Mouse (Mus musculus) brown adipose tissue, adult 24 weeks (tissue): ENCODE data around the gene Zbtb16. TPM values are rescaled to one million over a fixed set of nuclear protein-coding genes. Genes with fewer than 3 reads are reported as not detected.

Experiments
- H3K27ac ChIP-seq: fragments of 200-500 bp; replicated peaks from 2 replicates; pipeline ENCODE4 v1.5.1; 2012; ENCODE audit warnings: low read depth, mild to moderate bottlenecking, low read length
- H3K4me1 ChIP-seq: fragments of 200-500 bp; 2 replicates; pipeline ENCODE4 v1.6.1; 2012; ENCODE audit warnings: low read length, mixed read lengths; ENCODE audit not compliant: control insufficient read depth, insufficient read depth, insufficient read length
- H3K4me3 ChIP-seq: fragments of 200-500 bp; 2 replicates; pipeline ENCODE4 v1.5.1; 2012; ENCODE audit warnings: low read depth, mild to moderate bottlenecking, low read length, moderate library complexity; ENCODE audit not compliant: insufficient read depth
- polyA plus RNA-seq: library from polyadenylated mRNA; stranded (reverse); fragments of >200 nt; gene quantifications from 2 replicates; pipeline ENCODE4 v1.2.4, GENCODE M21; 2012; ENCODE audit not compliant: missing spikeins, insufficient read depth, insufficient read length

Zbtb16 gene
- polyA plus RNA-seq, 1 experiment: 7.9 TPM

- Histone ChIP-seq H3K4me1 (peaks cover 52% of the 10 kb centered on the region), H3K27ac (no peak overlapping the region), H3K4me3 (no peak overlapping the region)
Observed at GRCm38 (mm10) chr9:48820791-48821190, 15.2 kb downstream of the Zbtb16 start.

GRCm38 (mm10) chr9:48819695-48820094, 16.3 kb downstream of the Zbtb16 start:
- peaks cover 51% of the 10 kb centered on the region for H3K4me1 ChIP-seq
- no peak overlapping the region for H3K27ac ChIP-seq
- no peak overlapping the region for H3K4me3 ChIP-seq

DNA sequence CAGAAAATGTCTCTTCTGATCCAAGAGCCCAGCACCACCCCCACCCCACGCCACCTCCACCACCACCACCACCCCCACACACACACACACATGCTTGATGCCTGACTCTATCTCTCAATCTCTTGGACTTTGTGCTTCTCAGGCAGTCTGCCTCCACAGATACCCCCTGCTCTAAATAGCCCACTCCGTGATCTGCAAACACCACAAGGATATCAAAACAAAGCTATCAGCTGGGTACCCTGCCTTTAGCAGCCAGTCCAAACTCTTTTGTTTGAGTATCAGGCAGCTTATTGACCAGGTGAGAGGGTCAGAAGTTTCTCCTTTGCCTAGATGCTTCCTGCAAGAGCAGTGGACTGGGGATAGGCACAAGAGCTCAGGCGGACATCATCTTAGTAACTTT, 16.9 kb downstream of the Zbtb16 start:
- Histone ChIP-seq H3K4me1 (peaks cover 51% of the 10 kb centered on the region), H3K4me3 (no peak overlapping the region), H3K27ac (no peak overlapping the region)

GRCm38 (mm10) chr9:48817907-48818306, 18.1 kb downstream of the Zbtb16 start:
- Histone ChIP-seq H3K27ac (peak overlapping the region; percentile 81; the same call in 1 of the 2 replicates), H3K4me1 (peaks cover 45% of the 10 kb centered on the region), H3K4me3 (no peak overlapping the region)

GRCm38 (mm10) chr9:48817399-48817793, 18.6 kb downstream of the Zbtb16 start:
- Histone ChIP-seq H3K27ac (peak overlapping the region; percentile 81), H3K4me1 (peaks cover 40% of the 10 kb centered on the region)

GRCm38 (mm10) chr9:48816678-48817398, 19.2 kb downstream of the Zbtb16 start:
- peak overlapping the region; percentile 63 for H3K27ac ChIP-seq
- H3K4me3 ChIP-seq: no peak overlapping the region

More at GRCm38 (mm10) chr9:48817399-48817793, 18.6 kb downstream of the Zbtb16 start:
- no peak overlapping the region for H3K4me3 ChIP-seq

DNA sequence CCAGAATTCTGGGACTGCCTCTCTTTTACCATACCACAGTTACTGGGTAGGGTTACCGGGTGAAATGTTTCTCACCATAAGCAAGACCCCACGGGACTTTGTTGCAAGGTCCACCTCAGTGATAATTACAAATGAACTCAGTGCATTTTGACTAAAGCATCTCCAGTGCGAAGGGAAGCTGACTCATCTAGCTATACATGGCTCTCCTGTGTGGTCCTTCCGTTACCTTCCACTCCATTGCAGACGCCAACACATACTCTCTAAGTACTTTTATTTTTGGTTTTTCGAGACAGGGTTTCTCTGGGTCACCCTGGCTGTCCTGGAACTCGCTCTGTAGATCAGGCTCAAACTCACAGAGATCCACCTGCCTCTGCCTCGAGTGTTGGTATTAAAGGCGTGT, 19.9 kb downstream of the Zbtb16 start:
- H3K4me1 ChIP-seq: peaks cover 33% of the 10 kb centered on the region
- H3K4me3 ChIP-seq: no peak overlapping the region
- no peak overlapping the region for H3K27ac ChIP-seq

More at GRCm38 (mm10) chr9:48816678-48817398, 19.2 kb downstream of the Zbtb16 start:
- peaks cover 36% of the 10 kb centered on the region for H3K4me1 ChIP-seq

GRCm38 (mm10) chr9:48814881-48815495, 21.0 kb downstream of the Zbtb16 start:
- Histone ChIP-seq H3K27ac (no peak overlapping the region), H3K4me3 (no peak overlapping the region), H3K4me1 (peaks cover 31% of the 10 kb centered on the region)

DNA sequence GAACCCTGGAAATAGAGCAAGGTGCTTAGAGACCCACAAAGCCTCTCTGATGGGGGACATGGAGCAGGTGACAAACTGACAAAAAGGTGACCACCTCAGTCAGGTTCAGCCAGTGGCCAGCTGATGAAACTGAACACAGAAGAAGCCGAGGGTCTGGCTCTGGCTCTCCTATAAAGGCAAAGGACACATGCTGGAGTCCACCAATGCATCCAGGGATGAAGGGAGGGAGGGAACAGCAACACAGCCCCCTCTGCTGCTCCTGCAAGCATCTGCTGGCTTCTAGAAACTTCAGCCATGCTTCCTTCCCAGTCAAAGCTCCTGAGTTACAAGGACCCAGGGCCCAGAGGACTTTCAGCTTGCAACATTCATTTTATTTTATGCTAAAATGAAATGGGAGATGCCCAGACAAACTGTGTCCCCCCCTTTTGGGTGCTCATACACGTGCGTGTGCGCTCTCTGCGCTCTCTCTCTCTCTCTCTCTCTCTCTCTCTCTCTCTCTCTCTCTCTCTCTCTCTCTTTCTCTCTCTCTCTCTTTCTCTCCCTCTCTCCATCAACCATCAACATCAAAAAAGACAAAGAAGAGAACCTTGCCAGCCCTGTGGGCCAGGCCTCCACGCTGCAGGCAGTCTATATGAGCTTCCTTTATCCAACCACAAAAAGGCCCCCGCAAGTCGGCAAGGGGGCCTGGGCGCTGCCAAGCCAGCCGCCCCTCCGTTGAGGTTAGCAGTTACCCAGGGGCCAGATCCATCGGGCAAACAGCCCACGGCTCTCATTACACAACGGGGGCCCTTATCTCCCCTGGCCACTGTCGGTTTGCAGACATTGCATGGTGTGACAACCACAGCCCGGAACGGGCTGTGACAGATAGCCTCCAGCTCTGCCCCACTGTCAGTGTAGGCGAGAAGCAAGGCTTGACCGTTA, 21.8 kb downstream of the Zbtb16 start:
- no peak overlapping the region for H3K27ac ChIP-seq
- no peak overlapping the region for H3K4me3 ChIP-seq
- H3K4me1 ChIP-seq: peaks cover 29% of the 10 kb centered on the region

DNA sequence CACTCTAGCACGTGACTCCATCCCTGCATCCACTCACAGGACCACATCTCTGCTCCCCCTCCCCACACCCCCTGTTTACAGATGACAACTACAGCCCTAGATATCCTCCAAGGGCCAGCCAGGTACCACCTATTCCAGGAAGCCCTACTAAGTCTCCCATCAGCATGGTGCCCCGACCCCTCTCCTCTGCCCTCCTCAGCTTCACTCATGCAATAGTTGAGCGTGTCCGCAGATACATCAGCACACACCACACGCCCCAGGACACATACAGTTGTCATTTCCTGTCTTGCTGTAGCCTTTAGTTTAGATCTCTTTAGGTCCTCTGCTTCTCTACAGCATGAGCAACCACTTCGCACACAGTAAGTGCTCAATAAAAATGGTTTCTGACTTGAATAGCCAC, 23.7 kb downstream of the Zbtb16 start:
- H3K4me3 ChIP-seq: no peak overlapping the region
- peaks cover 28% of the 10 kb centered on the region for H3K4me1 ChIP-seq
- H3K27ac ChIP-seq: no peak overlapping the region

DNA sequence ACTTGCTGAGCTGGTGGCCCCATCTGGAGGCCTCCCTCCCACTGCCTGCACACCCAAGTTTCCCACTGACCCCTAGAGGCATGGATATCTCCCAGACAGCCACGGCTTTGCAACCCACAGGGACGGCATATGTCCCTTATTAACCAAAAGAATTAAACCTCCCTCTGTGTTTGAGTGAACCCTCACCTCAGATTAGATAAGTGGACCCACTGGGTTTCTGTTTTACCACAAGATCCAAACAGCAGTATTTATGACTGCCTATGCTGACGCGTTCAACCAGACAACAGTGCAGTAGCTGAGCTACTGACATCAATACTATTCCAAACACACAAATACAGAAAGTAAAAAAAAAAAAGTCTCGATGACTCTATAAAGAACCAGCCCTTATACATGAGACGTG, 29.4 kb downstream of the Zbtb16 start:
- Histone ChIP-seq H3K27ac (no peak overlapping the region), H3K4me3 (no peak overlapping the region), H3K4me1 (peaks cover 14% of the 10 kb centered on the region)

GRCm38 (mm10) chr9:48805850-48806249, 30.2 kb downstream of the Zbtb16 start:
- no peak overlapping the region for H3K27ac ChIP-seq
- no peak overlapping the region for H3K4me3 ChIP-seq
- H3K4me1 ChIP-seq: peaks cover 11% of the 10 kb centered on the region

- peaks cover 8% of the 10 kb centered on the region for H3K4me1 ChIP-seq
- no peak overlapping the region for H3K4me3 ChIP-seq
Observed at GRCm38 (mm10) chr9:48804509-48804908, 31.5 kb downstream of the Zbtb16 start.

DNA sequence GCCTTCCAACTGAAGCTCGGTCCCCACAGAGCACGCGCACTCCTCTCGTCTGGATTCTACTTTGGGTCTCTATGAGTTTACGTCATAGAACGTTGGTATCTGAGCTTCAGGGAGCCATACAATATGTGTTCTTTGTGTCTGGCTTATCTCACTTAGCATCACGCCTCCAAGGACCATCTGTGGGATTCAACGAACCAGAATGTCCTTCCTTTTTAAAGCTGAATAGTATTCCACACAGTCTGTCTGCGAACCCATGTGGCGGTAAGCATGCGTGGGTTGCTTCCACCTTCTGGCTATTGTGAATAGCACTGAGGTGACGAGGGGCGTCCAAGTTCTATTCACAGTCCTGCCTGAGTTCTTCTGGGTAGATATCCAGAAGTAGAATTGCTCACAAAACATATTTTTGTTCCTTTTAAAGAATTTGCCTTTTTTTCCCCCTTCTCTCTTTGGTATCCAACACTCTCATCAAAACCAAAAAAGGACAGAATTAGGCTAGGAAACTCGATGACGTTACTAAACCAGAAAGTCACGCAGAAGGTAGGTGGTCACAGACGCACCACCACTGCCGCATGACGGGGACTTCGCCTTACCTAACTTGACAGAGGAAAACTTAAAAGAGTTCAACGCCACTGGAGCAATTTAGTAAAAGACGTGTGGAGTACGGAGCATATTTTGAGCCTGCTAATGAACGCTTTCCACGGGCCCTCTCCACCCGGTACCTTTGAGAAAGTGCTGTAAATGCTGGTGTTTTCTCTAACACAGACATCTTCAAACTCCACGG, 32.4 kb downstream of the Zbtb16 start:
- Histone ChIP-seq H3K27ac (no peak overlapping the region), H3K4me3 (no peak overlapping the region), H3K4me1 (peaks cover 8% of the 10 kb centered on the region)

More at GRCm38 (mm10) chr9:48804509-48804908, 31.5 kb downstream of the Zbtb16 start:
- H3K27ac ChIP-seq: no peak overlapping the region
